Mouse (Mus musculus) stomach, postnatal 0 days (tissue): Measurements from ENCODE around the gene Zbed6. TPM values are rescaled to one million over a fixed set of nuclear protein-coding genes. Genes with fewer than 3 reads are reported as not detected.

ENCODE experiments used
- ATAC-seq: fragments of 200-750 bp; cut with Nextera tagmentation; 2 replicates; pipeline ENCODE4 v1.8.0; 2017; ENCODE audit not compliant: low FRiP score, low TSS enrichment
- DNase-seq: peaks from one replicate; pipeline ENCODE4 v3.0.0-alpha.2; 2016; ENCODE audit warnings: low spot score
- H3K27ac ChIP-seq: fragments of 300-500 bp; sonication (generic); replicated peaks from 2 replicates; pipeline ENCODE4 v1.5.1; 2014; ENCODE audit warnings: mild to moderate bottlenecking, control low read depth
- H3K27me3 ChIP-seq: fragments of 300-500 bp; sonication (generic); 2 replicates; pipeline ENCODE4 v1.6.1; 2014; ENCODE audit warnings: low read length; ENCODE audit not compliant: control insufficient read depth, insufficient read depth
- H3K36me3 ChIP-seq: fragments of 300-500 bp; sonication (generic); 2 replicates; pipeline ENCODE4 v1.6.1; 2014; ENCODE audit warnings: low read length, mixed read lengths; ENCODE audit not compliant: control insufficient read depth, insufficient read depth
- H3K4me1 ChIP-seq: fragments of 300-500 bp; sonication (generic); replicated peaks from 2 replicates; pipeline ENCODE4 v1.6.1; 2014; ENCODE audit warnings: antibody characterized with exemption; ENCODE audit not compliant: control insufficient read depth, insufficient read depth
- H3K4me2 ChIP-seq: fragments of 300-500 bp; sonication (generic); replicated peaks from 2 replicates; pipeline ENCODE4 v1.6.1; 2014; ENCODE audit warnings: low read depth, mild to moderate bottlenecking, control low read depth, moderate library complexity
- H3K4me3 ChIP-seq: fragments of 300-500 bp; sonication (generic); 2 replicates; pipeline ENCODE4 v1.5.1; 2014; ENCODE audit warnings: low read depth, low read length, control low read depth
- H3K9ac ChIP-seq: fragments of 300-500 bp; sonication (generic); 2 replicates; pipeline ENCODE4 v1.6.1; 2014; ENCODE audit warnings: mild to moderate bottlenecking, low read length, control low read depth, mixed read lengths
- H3K9me3 ChIP-seq: fragments of 300-500 bp; sonication (generic); 2 replicates; pipeline ENCODE4 v1.6.1; 2016; ENCODE audit warnings: low read length; ENCODE audit not compliant: control insufficient read depth
- CTCF ChIP-seq: IDR thresholded peaks from 2 replicates; pipeline ENCODE4 v1.5.1; 2016; ENCODE audit warnings: antibody characterized with exemption, low read depth, mild to moderate bottlenecking, moderate library complexity
- EP300 ChIP-seq: optimal IDR thresholded peaks from 2 replicates; pipeline ENCODE3; 2016; ENCODE audit warnings: antibody characterized with exemption
- WGBS: fragments of 180-500 bp; shearing (Covaris S2); extraction: QIAGEN DNeasy Blood & Tissue Kit; methylation state at CpG from one replicate; pipeline ENCODE4 v1.1.7; 2014; 5-methylcytosine and 5-hydroxymethylcytosine counted together
- polyA plus RNA-seq: library from polyadenylated mRNA; unstranded; fragments of >200 nt; fragmentation: Nextera tagmentation; extraction: Ambion mirVana; gene quantifications from 2 replicates; pipeline ENCODE4 v1.2.1, GENCODE M21; 2015

The Zbed6 gene
- polyA plus RNA-seq, 1 experiment from 2014 or later: not detected

- no peaks in the 10 kb centered on the region for H3K27me3 ChIP-seq
- TF ChIP-seq CTCF: no peak
- TF ChIP-seq EP300: no peak
- no peak overlapping the region for H3K4me2 ChIP-seq
- H3K4me3 ChIP-seq: no peak overlapping the region
- no peak overlapping the region for H3K9ac ChIP-seq
- WGBS: 67% methylated on average over 1 of the region's 1 CpGs
- H3K27ac ChIP-seq: no peak overlapping the region
- H3K4me1 ChIP-seq: no peaks in the 10 kb centered on the region
- no peaks in the 10 kb centered on the region for H3K9me3 ChIP-seq
- no peak for DNase-seq
- no peak for ATAC-seq
- H3K36me3 ChIP-seq: 0 out of 2 replicates have a peak, but pooled peaks cover 2% of the 10 kb centered on the region
These were observed 49.2 kb downstream of the Zbed6 start for GRCm38 (mm10) chr1:133611436-133611835.

- Histone ChIP-seq H3K4me3 (no peak overlapping the region), H3K4me2 (no peak overlapping the region), H3K9me3 (no peaks in the 10 kb centered on the region), H3K36me3 (0 out of 2 replicates have a peak, but pooled peaks cover 9% of the 10 kb centered on the region), H3K27me3 (no peaks in the 10 kb centered on the region), H3K9ac (no peak overlapping the region), H3K4me1 (no peaks in the 10 kb centered on the region), H3K27ac (no peak overlapping the region)
- DNase-seq: no peak
- ATAC-seq: no peak; the same call in 1 of the 2 replicates
- 56% methylated on average over 6 of the region's 6 CpGs for WGBS
- TF ChIP-seq CTCF: no peak
- TF ChIP-seq EP300: no peak
These were observed 50.1 kb downstream of the Zbed6 start for GRCm38 (mm10) chr1:133610601-133611000.

DNA sequence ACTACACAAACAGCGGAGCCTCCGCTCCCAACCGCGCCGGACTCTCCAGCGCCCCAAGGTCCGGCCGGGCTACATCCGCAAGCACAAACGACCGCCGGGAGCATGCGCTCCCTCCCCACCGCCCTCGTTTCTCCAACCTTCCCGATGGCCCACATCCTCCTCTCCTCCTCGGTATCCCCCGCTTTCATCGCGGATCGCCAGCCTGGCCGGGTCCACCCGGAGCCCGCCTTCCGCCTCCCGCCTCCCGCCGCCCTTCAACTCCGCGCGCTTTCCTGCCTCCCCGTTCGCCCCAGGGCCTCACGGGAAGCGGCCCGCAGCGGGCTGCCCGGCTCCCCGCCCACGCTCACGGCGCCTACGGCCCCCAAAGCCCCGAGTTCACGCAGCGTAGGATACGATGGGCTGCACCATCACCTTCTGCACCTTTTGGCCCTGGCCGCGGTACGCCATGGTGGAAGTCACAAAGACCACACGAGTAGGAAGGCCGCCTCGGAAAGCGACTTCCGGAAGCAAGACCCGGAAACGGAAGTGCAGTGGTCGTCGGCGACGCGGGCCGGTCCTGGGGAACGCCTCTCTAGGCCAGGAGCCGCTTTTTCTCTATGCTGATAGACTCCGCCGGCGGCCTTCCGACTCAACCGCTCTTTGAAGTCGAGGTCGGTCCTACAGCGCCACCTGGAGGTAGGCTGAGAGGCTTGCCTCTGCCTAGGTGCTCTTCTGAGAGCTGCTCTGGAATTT, 50.7 kb downstream of the Zbed6 start, which contains the start of gene Snrpe:
Snrpe (minus strand) TSS at position 521 of the 732 bp plus-strand sequence.
- Histone ChIP-seq H3K9me3 (no peaks in the 10 kb centered on the region), H3K27ac (peak within 1 kb of the TSS; percentile 93), H3K9ac (peak within 1 kb of the TSS; percentile 93), H3K4me1 (no peaks in the 10 kb centered on the region), H3K4me2 (peak within 1 kb of the TSS; percentile 59), H3K36me3 (0 out of 2 replicates have a peak, but pooled peaks cover 12% of the 10 kb centered on the region), H3K4me3 (peak within 1 kb of the TSS; percentile 87), H3K27me3 (no peaks in the 10 kb centered on the region)
- WGBS: under 1% methylated on average over 69 of the region's 73 CpGs
- ATAC-seq (peak; percentile 98), DNase-seq (peak; percentile 99)
- peak; percentile 98 for TF ChIP-seq CTCF
- TF ChIP-seq EP300: peak; percentile 56

Other genes starting within 250 kb of the Zbed6 start
- gene Sox13, start 236.5 kb downstream of the Zbed6 start, polyA plus RNA-seq: 3.7 and 5.0 TPM in 2 replicates
- 348 and 359 TPM in 2 replicates for gene Snrpe, start 50.6 kb downstream of the Zbed6 start, polyA plus RNA-seq
- gene Gm38394, start 433 bp upstream of the Zbed6 start, polyA plus RNA-seq: 2.4 and 2.7 TPM in 2 replicates
- 0.16 and 0.38 TPM in 2 replicates for gene Lax1, start 29.2 kb upstream of the Zbed6 start, polyA plus RNA-seq
- gene Atp2b4, start 140.2 kb upstream of the Zbed6 start, polyA plus RNA-seq: 9.0 and 13.5 TPM in 2 replicates
- 1.3 and 1.6 TPM in 2 replicates for gene Optc, start 247.1 kb upstream of the Zbed6 start, polyA plus RNA-seq